Mouse (Mus musculus): Measurements from ENCODE around the gene Tas2r144. TPM values are rescaled to one million over a fixed set of nuclear protein-coding genes. Genes with fewer than 3 reads are reported as not detected.

Tas2r144 gene
- not detected in 2 replicates for polyA plus RNA-seq (2014; fragmentation: Nextera tagmentation; extraction: Ambion mirVana)

- 81% methylated on average over 2 of the region's 2 CpGs for WGBS
- Histone ChIP-seq H3K9ac (ENCODE audit: low read depth, low read length) (no peak within 1 kb of the TSS), H3K27ac (replicated peaks; ENCODE audit: low read depth, low read length) (no peak within 1 kb of the TSS), H3K4me1 (ENCODE audit: control insufficient read depth, insufficient read depth, low read length) (no peaks in the 10 kb centered on the region), H3K4me3 (ENCODE audit: low read depth, low read length) (no peak within 1 kb of the TSS), H3K36me3 (ENCODE audit: control insufficient read depth, insufficient read depth, low read length) (no peaks in the 10 kb centered on the region), H3K4me2 (ENCODE audit: low read depth, low read length) (no peak within 1 kb of the TSS), H3K27me3 (replicated peaks; ENCODE audit: control insufficient read depth, insufficient read depth, low read length) (no peaks in the 10 kb centered on the region), H3K9me3 (ENCODE audit: control insufficient read depth, low read length) (no peaks in the 10 kb centered on the region)
- ATAC-seq (ENCODE audit: low read depth) (no peak), DNase-seq (ENCODE audit: low spot score) (no peak)
These were observed at the start of gene Tas2r144 for GRCm38 (mm10) chr6:42215028-42215427. Tas2r144 (plus strand) TSS chr6:42215328.

- 56% methylated on average over 1 of the region's 1 CpGs for WGBS
- no peak overlapping the region for H3K9ac ChIP-seq (ENCODE audit: low read depth, low read length)
These were observed 32.7 kb upstream of the Tas2r144 start for GRCm38 (mm10) chr6:42182462-42182861.

GRCm38 (mm10) chr6:42186230-42186629, 28.9 kb upstream of the Tas2r144 start:
- ATAC-seq (ENCODE audit: low read depth) (no peak), DNase-seq (ENCODE audit: low spot score) (no peak)
- 46% methylated on average over 3 of the region's 3 CpGs for WGBS
- Histone ChIP-seq H3K4me1 (ENCODE audit: control insufficient read depth, insufficient read depth, low read length) (no peaks in the 10 kb centered on the region), H3K9ac (ENCODE audit: low read depth, low read length) (no peak overlapping the region), H3K9me3 (ENCODE audit: control insufficient read depth, low read length) (no peaks in the 10 kb centered on the region), H3K27ac (replicated peaks; ENCODE audit: low read depth, low read length) (no peak overlapping the region), H3K27me3 (replicated peaks; ENCODE audit: control insufficient read depth, insufficient read depth, low read length) (no peaks in the 10 kb centered on the region), H3K36me3 (ENCODE audit: control insufficient read depth, insufficient read depth, low read length) (no peaks in the 10 kb centered on the region), H3K4me3 (ENCODE audit: low read depth, low read length) (no peak overlapping the region), H3K4me2 (ENCODE audit: low read depth, low read length) (no peak overlapping the region)

More at GRCm38 (mm10) chr6:42182462-42182861, 32.7 kb upstream of the Tas2r144 start:
- no peak overlapping the region for H3K27ac ChIP-seq (replicated peaks; ENCODE audit: low read depth, low read length)
- DNase-seq (ENCODE audit: low spot score): no peak
- H3K4me3 ChIP-seq (ENCODE audit: low read depth, low read length): no peak overlapping the region
- H3K9me3 ChIP-seq (ENCODE audit: control insufficient read depth, low read length): no peaks in the 10 kb centered on the region
- ATAC-seq (ENCODE audit: low read depth): no peak
- no peaks in the 10 kb centered on the region for H3K27me3 ChIP-seq (replicated peaks; ENCODE audit: control insufficient read depth, insufficient read depth, low read length)
- no peak overlapping the region for H3K4me2 ChIP-seq (ENCODE audit: low read depth, low read length)
- H3K4me1 ChIP-seq (ENCODE audit: control insufficient read depth, insufficient read depth, low read length): no peaks in the 10 kb centered on the region
- H3K36me3 ChIP-seq (ENCODE audit: control insufficient read depth, insufficient read depth, low read length): no peaks in the 10 kb centered on the region

- Histone ChIP-seq H3K9me3 (ENCODE audit: control insufficient read depth, low read length) (no peaks in the 10 kb centered on the region), H3K4me2 (ENCODE audit: low read depth, low read length) (no peak overlapping the region), H3K4me3 (ENCODE audit: low read depth, low read length) (no peak overlapping the region), H3K27me3 (replicated peaks; ENCODE audit: control insufficient read depth, insufficient read depth, low read length) (no peaks in the 10 kb centered on the region), H3K36me3 (ENCODE audit: control insufficient read depth, insufficient read depth, low read length) (no peaks in the 10 kb centered on the region), H3K4me1 (ENCODE audit: control insufficient read depth, insufficient read depth, low read length) (no peaks in the 10 kb centered on the region), H3K27ac (replicated peaks; ENCODE audit: low read depth, low read length) (no peak overlapping the region), H3K9ac (ENCODE audit: low read depth, low read length) (no peak overlapping the region)
- peak; percentile 47 for DNase-seq (ENCODE audit: low spot score)
- ATAC-seq (ENCODE audit: low read depth): no peak
- 32% methylated on average over 3 of the region's 3 CpGs for WGBS
These were observed 17.4 kb upstream of the Tas2r144 start for GRCm38 (mm10) chr6:42197710-42198109.

GRCm38 (mm10) chr6:42199498-42199897, 15.6 kb upstream of the Tas2r144 start:
- Histone ChIP-seq H3K36me3 (ENCODE audit: control insufficient read depth, insufficient read depth, low read length) (no peaks in the 10 kb centered on the region), H3K4me1 (ENCODE audit: control insufficient read depth, insufficient read depth, low read length) (no peaks in the 10 kb centered on the region), H3K9me3 (ENCODE audit: control insufficient read depth, low read length) (no peaks in the 10 kb centered on the region), H3K27ac (replicated peaks; ENCODE audit: low read depth, low read length) (no peak overlapping the region), H3K4me2 (ENCODE audit: low read depth, low read length) (no peak overlapping the region), H3K4me3 (ENCODE audit: low read depth, low read length) (no peak overlapping the region), H3K9ac (ENCODE audit: low read depth, low read length) (no peak overlapping the region), H3K27me3 (replicated peaks; ENCODE audit: control insufficient read depth, insufficient read depth, low read length) (no peaks in the 10 kb centered on the region)
- 70% methylated on average over 1 of the region's 1 CpGs for WGBS
- no peak for DNase-seq (ENCODE audit: low spot score)
- ATAC-seq (ENCODE audit: low read depth): no peak

GRCm38 (mm10) chr6:42222286-42222685, 7.2 kb downstream of the Tas2r144 start:
- DNase-seq (ENCODE audit: low spot score) (no peak), ATAC-seq (ENCODE audit: low read depth) (no peak)
- H3K36me3 ChIP-seq (ENCODE audit: control insufficient read depth, insufficient read depth, low read length): no peaks in the 10 kb centered on the region
- no peaks in the 10 kb centered on the region for H3K27me3 ChIP-seq (replicated peaks; ENCODE audit: control insufficient read depth, insufficient read depth, low read length)
- no peaks in the 10 kb centered on the region for H3K4me1 ChIP-seq (ENCODE audit: control insufficient read depth, insufficient read depth, low read length)
- no peaks in the 10 kb centered on the region for H3K9me3 ChIP-seq (ENCODE audit: control insufficient read depth, low read length)
- H3K4me3 ChIP-seq (ENCODE audit: low read depth, low read length): no peak overlapping the region
- no peak overlapping the region for H3K4me2 ChIP-seq (ENCODE audit: low read depth, low read length)
- no peak overlapping the region for H3K9ac ChIP-seq (ENCODE audit: low read depth, low read length)
- WGBS: 45% methylated on average over 3 of the region's 3 CpGs
- H3K27ac ChIP-seq (replicated peaks; ENCODE audit: low read depth, low read length): no peak overlapping the region

- Histone ChIP-seq H3K9me3 (ENCODE audit: control insufficient read depth, low read length) (no peaks in the 10 kb centered on the region), H3K4me3 (ENCODE audit: low read depth, low read length) (no peak overlapping the region), H3K4me2 (ENCODE audit: low read depth, low read length) (no peak overlapping the region), H3K27ac (replicated peaks; ENCODE audit: low read depth, low read length) (no peak overlapping the region), H3K36me3 (ENCODE audit: control insufficient read depth, insufficient read depth, low read length) (no peaks in the 10 kb centered on the region), H3K27me3 (replicated peaks; ENCODE audit: control insufficient read depth, insufficient read depth, low read length) (no peaks in the 10 kb centered on the region), H3K4me1 (ENCODE audit: control insufficient read depth, insufficient read depth, low read length) (no peaks in the 10 kb centered on the region), H3K9ac (ENCODE audit: low read depth, low read length) (no peak overlapping the region)
- DNase-seq (ENCODE audit: low spot score): no peak
- 78% methylated on average over 4 of the region's 4 CpGs for WGBS
- ATAC-seq (ENCODE audit: low read depth): no peak
These were observed 9.9 kb downstream of the Tas2r144 start for GRCm38 (mm10) chr6:42225046-42225445.

- DNase-seq (ENCODE audit: low spot score) (peak; percentile 80), ATAC-seq (ENCODE audit: low read depth) (no peak)
- Histone ChIP-seq H3K9me3 (ENCODE audit: control insufficient read depth, low read length) (no peaks in the 10 kb centered on the region), H3K4me2 (ENCODE audit: low read depth, low read length) (no peak overlapping the region), H3K36me3 (ENCODE audit: control insufficient read depth, insufficient read depth, low read length) (no peaks in the 10 kb centered on the region), H3K4me1 (ENCODE audit: control insufficient read depth, insufficient read depth, low read length) (no peaks in the 10 kb centered on the region), H3K4me3 (ENCODE audit: low read depth, low read length) (no peak overlapping the region), H3K27me3 (replicated peaks; ENCODE audit: control insufficient read depth, insufficient read depth, low read length) (no peaks in the 10 kb centered on the region), H3K27ac (replicated peaks; ENCODE audit: low read depth, low read length) (no peak overlapping the region), H3K9ac (ENCODE audit: low read depth, low read length) (no peak overlapping the region)
- 28% methylated on average over 17 of the region's 17 CpGs for WGBS
These were observed 12.3 kb downstream of the Tas2r144 start for GRCm38 (mm10) chr6:42227240-42228101.

GRCm38 (mm10) chr6:42229610-42230009, 14.5 kb downstream of the Tas2r144 start:
- no peaks in the 10 kb centered on the region for H3K36me3 ChIP-seq (ENCODE audit: control insufficient read depth, insufficient read depth, low read length)
- H3K27ac ChIP-seq (replicated peaks; ENCODE audit: low read depth, low read length): no peak overlapping the region
- H3K4me2 ChIP-seq (ENCODE audit: low read depth, low read length): no peak overlapping the region
- no peaks in the 10 kb centered on the region for H3K27me3 ChIP-seq (replicated peaks; ENCODE audit: control insufficient read depth, insufficient read depth, low read length)
- ATAC-seq (ENCODE audit: low read depth) (no peak), DNase-seq (ENCODE audit: low spot score) (no peak)
- 71% methylated on average over 4 of the region's 4 CpGs for WGBS
- no peaks in the 10 kb centered on the region for H3K9me3 ChIP-seq (ENCODE audit: control insufficient read depth, low read length)
- no peak overlapping the region for H3K4me3 ChIP-seq (ENCODE audit: low read depth, low read length)
- no peaks in the 10 kb centered on the region for H3K4me1 ChIP-seq (ENCODE audit: control insufficient read depth, insufficient read depth, low read length)
- H3K9ac ChIP-seq (ENCODE audit: low read depth, low read length): no peak overlapping the region
